Mouse (Mus musculus) G1E-ER4 (cell line): ENCODE results near the gene Nup37. TPM values are rescaled to one million over a fixed set of nuclear protein-coding genes. Genes with fewer than 3 reads are reported as not detected.

ENCODE experiments used
- GATA1 ChIP-seq: IDR thresholded peaks from one replicate; pipeline ENCODE4 v1.8.0; 2012; ENCODE audit warnings: low read length, inconsistent platforms
- polyA plus RNA-seq: library from polyadenylated mRNA; stranded (reverse); fragments of >175 nt; gene quantifications from 2 replicates; pipeline ENCODE4 v1.2.3, GENCODE M21; 2012

Nup37 gene
- polyA plus RNA-seq, 1 experiment = 6.0 TPM

DNA sequence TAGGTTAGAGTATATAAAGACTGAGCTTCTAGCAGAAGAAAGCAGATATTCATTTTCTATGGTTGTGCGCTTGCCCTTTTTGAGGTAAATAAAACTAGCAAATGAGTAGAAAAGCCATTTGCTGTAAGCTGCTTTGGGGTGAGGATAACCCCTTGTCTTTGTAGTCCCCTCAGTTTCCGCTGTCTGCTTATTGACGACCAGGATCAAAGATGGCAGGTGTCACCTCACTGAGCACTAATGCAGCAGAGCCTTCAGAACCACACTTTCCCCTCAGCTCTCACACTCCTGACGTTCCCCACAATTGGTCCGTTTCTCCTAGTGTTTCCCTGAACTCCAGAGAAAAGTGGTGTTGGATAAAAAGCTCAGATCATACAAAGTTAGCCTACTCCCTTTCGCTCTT is 56.4 kb downstream of the Nup37 start:
- TF ChIP-seq GATA1 = no peak

DNA sequence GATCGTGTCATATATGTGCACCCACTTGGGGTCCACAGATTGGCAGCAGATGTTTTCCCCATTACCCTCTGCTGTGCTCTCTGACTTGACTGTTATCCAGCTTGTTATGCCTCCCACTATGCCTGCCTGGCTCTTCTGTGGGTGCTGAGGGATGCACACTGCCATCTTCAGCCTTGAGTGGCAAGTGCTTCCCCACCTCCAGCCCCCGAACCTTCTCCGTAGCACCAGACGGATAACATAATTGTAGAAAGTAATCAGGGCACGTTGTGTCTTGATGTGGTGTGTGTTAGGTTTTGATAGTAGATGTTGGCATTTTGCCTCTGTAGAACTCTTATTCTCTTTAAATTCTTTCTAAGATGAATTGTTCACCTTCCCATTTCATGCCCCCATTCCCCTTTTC is 65.9 kb downstream of the Nup37 start:
- TF ChIP-seq GATA1 = no peak

DNA sequence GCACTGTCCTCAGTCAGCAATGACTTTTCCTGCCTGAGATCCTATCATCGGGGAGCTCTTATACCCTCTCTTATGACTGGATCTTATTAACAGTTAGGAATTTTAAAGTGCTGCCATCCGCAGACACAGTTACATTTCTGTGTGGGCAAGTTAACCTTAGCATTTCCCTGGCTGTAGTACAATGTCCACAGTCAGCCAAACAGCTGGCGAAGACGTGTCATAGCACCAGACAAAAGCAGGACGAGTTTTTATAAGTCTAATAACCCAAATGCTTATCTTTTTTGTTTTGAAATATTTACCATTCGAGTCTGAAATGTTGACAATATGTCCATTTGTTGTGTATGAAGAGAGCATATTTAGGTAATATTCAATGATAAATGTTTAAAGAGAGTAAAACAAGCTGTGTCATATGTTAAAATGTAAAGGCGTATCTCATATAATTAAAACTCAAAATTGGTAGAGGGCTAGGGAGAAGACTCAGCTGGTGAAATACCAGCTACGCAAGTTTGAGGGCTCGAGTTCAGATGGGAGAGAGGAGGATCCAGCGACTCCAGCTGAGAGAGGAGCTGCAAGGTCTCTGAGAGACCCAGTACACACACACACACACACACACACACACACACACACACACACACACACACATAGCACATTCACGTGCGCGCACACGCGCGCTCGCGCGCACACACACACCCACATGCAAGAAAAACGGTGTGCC is 68.2 kb downstream of the Nup37 start:
- no peak for TF ChIP-seq GATA1

DNA sequence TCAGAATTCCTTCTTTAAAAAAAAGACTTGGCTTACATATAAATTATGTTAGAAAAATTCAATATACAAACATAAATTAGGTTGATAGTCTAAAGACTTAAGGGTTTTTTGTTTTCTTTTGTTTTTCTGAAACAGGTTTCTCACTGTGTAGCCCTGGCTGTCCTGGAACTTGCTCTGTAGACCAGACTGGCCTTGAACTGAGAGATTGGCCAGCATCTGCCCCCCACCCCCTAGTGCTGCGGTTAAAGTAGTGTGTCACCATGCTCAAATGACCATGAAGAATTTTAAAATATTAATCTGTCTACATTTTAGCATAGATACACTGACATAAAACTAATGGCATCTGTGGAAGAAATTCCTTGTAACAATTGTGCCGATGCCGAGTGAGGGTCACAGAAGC is 71.4 kb downstream of the Nup37 start:
- no peak for TF ChIP-seq GATA1

DNA sequence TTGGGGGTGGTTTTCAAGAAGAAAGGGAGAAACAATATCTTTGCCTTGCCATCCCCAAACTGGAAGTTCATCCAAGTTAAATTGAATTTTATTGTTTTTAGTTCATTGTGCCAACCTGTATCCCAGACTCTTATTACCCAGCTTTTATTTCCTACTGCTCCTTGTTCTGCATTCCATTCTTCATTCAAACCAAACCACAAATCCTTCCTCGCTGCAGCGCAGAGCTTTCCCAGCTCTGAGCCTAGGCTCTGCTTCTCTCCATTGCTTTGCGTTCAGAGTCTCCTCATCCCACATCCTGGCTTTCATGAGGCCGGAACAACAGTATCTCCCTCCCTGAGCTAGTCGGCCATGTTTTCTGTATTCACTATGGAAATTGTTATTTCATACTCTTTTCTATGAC is 74.9 kb downstream of the Nup37 start:
- no peak for TF ChIP-seq GATA1

DNA sequence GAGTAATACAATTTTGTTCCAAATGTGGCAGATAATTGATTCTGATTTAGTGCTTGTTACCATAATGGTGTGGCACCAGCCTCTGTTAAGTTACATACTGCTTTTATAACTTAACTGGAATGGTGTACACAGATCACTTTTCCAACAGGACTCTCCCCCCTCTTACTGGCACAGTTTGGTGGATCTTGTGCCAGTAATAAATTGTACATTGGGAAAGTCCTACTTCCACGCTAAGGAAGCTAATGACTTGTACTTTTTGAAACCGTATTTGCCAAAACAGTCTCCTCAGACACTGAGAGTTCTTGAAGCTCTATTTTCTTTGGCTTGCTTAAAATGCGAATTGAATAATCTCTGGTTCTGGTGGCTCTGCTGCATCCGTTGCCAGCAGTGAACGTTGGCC is 78.6 kb downstream of the Nup37 start:
- no peak for TF ChIP-seq GATA1

DNA sequence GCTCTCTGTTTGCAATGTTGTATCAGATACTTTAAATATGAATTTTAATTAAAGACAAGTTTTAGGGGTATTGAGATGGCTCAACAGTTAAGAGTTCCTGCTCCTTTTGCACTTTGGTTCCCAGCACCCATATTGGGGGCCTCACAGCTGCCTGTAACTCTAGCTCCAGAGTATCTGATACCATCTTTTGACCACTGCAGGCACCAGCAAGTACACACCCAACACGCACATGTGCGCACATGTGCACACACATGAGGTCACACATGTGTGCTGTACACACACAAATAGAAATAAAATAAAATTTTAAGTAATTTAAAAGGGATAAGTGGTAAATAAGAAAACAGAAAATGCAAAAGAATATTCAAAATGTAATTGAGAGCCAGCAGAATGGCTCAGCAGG is 81.2 kb downstream of the Nup37 start:
- no peak for TF ChIP-seq GATA1

Other genes starting within 250 kb of the Nup37 start
- gene Pmch, start 55.9 kb upstream of the Nup37 start, polyA plus RNA-seq = not detected in 2 replicates
- 0.67 and 0.99 TPM in 2 replicates for gene Parpbp, start 51 bp upstream of the Nup37 start, polyA plus RNA-seq
- gene Washc3, start 54.1 kb downstream of the Nup37 start, polyA plus RNA-seq = 18.3 and 18.7 TPM in 2 replicates
- gene Dram1, start 232.1 kb downstream of the Nup37 start, polyA plus RNA-seq = not detected in 2 replicates
- gene Gnptab, start 232.1 kb downstream of the Nup37 start, polyA plus RNA-seq = 3.2 and 3.7 TPM in 2 replicates